Mouse (Mus musculus): Measurements from ENCODE around the gene Cdh15.

The Cdh15 gene

DNA sequence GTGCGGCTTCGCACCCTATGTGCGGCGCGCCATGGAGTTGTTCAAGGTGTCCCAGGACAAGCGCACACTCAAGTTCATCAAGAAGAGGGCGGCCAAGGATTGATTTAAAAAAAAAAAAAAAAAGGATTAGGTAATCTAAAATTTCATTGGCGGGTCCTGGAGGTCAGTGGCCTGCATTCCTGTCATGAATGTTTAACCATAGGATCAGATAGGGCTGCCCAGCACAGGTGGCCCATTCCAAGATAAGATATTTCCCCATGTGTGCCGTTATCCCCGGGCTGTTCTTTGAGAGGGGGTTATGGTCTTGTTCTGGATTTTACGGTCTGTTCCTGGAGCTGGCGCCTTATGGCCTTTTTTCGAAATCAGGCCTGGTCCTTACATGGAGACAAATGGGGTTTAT is 11.1 kb upstream of the Cdh15 start:
- no peak for DNase-seq (ENCODE audit: low spot score in 2 of 2)

GRCm38 (mm10) chr8:122844161-122844560 is 3.6 kb upstream of the Cdh15 start:
- DNase-seq (ENCODE audit: low spot score in 2 of 2): no peak

- DNase-seq (ENCODE audit: low spot score in 2 of 2): no peak
Observed at GRCm38 (mm10) chr8:122845662-122846061, 2.1 kb upstream of the Cdh15 start.

- DNase-seq (ENCODE audit: low spot score in 2 of 2): no peak
Observed at GRCm38 (mm10) chr8:122849152-122849910, 1.6 kb downstream of the Cdh15 start.

DNA sequence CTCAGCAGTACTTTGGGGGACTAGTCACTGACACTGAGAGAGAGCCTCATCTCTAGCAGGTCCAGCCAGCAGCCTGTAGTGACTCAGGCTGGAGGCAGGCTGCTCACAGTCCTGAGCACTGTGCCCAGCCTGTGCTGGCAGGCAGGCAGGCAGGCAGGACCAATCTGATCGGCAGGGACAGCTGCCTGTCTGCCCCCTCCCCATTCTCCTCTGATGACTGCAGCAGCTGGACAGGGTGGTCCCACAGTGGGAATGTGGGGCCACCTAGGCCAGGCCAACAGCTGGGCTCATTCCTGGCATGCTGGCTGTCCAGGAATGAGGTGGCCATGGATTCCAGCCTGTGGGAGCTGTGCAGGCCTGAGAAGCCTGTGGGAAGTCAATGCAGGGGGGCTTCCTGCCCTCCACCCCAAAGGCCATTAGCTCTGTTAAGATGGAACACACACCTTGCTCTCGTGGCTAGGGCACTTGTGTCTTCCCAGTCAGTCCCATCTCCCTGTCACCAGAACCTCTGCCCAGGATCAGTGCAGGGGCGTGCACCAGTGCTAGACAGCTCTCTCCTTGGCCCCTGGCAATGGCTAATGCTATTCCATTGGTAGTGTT is 3.0 kb downstream of the Cdh15 start:
- DNase-seq (ENCODE audit: low spot score in 2 of 2): no peak

DNA sequence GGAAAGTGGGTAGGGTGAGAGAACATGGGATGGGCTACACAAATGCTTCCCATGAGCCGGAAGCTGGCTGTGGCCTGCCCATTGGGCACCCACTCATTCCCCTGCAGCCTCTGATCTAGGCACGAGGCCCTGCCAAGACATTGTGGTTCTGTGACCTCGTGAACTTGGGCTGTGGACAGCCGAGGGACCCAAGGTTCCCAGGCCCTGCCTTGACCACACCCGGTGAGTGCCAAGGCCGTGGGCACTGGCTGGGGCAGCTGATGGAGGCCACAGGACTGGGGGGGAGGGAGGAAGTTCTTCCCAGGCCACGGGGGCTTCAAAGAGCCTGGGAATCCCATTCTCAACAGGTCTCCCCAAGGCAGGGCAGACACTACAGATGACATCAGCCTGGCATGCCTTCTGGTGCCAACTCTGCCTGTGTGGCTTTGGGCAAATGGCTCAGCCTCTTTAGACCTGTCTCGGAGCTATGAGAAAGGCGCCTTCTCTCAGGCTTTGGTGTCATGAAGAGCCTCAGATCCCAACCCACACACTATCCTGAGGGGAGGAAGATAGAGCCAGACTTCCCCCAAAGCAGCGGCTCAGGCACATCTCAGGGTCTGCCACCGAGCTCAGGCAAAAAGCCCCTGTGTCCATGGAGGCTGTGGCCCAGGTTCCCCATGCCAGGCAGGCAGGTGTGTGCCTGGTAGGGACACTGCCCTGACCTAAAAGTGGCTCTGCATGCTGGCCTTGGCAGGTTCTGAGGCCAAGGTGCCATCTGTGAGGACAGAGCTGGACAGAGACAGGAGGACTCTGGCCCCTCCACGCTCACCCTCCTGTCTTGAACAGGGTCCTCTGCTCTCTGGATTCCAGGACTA is 4.2 kb downstream of the Cdh15 start:
- DNase-seq (ENCODE audit: low spot score in 2 of 2): no peak

- DNase-seq (ENCODE audit: low spot score in 2 of 2): no peak
Observed at GRCm38 (mm10) chr8:122852546-122852905, 4.8 kb downstream of the Cdh15 start.

GRCm38 (mm10) chr8:122853340-122853771 is 5.6 kb downstream of the Cdh15 start:
- no peak for DNase-seq (ENCODE audit: low spot score in 2 of 2)

DNA sequence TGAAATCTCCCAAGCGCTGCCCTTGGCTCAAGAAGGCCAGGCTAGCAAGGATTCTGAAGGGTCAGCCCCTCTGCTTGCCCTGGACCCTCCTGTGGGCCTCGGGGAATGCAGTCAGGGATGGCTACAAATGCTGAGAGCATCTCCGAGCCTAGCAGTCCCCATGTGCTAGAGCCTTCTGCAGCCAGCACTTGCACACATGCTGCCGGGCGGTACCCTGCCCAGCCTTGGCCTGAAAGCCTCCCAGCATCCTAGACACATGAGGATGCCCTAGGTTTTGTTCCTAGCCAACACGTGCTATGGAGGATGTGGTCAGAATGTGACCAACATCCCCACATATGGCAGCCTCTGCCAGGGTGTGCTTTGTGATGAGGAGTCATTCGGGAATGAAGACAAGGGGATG is 6.6 kb downstream of the Cdh15 start:
- no peak for DNase-seq (ENCODE audit: low spot score in 2 of 2)

DNA sequence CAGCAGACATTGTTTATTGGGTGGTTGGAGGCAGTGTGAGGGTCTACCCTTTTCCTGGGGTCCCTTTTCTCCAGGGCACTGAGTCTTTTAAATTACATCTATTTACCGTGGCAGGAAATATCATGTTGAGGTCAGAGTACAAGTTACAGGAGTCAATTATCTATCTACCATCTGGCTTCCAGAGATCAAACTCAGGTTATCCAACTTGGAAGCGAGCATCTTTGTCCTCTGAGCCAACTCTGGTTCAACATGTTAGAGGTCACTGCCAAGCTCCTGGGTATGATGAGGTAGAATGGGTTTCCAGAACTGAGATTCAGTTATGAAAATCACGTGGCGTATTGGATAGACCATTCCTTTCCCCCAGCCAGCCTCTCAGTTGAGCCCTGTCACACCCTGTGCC is 7.4 kb downstream of the Cdh15 start:
- no peak for DNase-seq (ENCODE audit: low spot score in 2 of 2)

DNA sequence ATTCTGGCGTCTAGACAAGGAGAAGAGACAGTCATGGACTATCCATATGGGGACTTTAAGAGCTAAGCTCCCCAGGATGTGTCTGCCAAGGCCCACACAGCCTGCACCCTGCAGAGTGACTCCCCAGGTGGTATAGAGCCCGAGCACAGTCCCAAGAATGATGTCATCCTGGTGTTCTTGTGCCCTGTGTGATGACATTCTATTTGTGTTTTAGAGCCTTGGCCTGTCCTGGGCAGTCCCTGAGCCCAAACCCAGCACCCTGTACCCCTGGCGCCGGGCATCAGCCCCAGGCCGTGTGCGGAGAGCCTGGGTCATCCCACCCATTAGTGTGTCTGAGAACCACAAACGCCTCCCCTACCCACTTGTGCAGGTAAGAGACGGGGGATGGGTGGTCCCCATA is 8.5 kb downstream of the Cdh15 start:
- DNase-seq (ENCODE audit: low spot score in 2 of 2): no peak

DNA sequence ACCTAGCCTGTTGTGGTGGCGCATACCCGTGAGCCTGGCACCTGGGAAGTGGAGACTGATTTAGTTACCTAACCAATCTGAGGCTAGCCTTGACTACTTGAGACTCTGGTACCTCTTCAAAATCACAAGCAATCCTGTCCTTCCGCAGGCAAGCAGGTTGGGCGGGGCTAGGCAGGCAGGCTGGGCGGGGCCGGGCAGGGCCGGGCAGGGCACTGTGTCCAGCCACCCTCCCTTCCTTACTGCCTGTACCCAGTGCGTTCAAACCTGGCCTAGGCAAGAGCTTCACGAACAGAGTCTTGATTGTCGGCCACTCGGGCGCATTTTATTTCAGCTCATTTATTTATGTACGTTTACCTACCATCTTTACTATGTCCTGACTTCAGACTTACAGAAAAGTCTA is 12.1 kb downstream of the Cdh15 start:
- DNase-seq (ENCODE audit: low spot score in 2 of 2): no peak

DNA sequence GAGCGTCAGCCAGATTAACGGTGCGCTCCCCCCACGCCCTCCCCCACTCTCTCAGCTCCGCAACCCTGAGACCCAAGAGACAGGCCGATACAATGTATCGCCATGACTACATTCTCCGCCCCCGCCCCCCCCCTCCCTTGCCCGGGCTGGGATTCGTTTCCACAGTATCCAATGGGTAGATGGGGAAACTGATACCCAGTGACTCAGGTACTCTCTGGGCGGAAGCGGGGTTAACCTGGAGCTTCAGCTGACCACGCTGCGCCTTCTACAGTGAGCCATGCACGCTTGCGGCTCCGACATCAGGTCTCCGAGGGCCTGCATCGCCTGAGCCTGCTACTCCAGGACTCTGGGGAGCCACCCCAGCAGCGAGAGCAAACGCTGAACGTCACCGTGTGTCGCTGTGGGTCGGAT is 17.0 kb downstream of the Cdh15 start:
- no peak for DNase-seq (ENCODE audit: low spot score in 2 of 2)

- DNase-seq (ENCODE audit: low spot score in 2 of 2): no peak
Observed at GRCm38 (mm10) chr8:122865441-122865840, 17.7 kb downstream of the Cdh15 start.

DNA sequence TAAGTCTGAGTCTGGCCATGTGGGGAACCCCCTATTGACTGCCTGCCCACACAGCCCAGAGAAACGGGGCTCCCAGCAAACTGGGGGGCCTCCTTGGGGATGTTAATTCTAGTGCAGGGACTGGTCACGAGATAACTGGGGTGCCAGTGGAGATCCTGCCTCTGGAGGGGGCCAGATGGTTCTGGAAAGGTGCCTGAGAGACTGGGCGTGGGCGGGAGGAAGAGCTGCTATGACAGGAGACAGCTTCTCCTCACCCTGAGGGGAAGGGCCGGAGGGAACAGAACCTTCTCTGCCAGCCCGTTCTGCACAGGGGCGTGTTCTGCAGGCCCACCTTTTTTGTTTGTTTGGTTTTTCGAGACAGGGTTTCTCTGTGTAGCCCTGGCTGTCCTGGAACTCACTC is 18.5 kb downstream of the Cdh15 start:
- no peak for DNase-seq (ENCODE audit: low spot score in 2 of 2)

- no peak for DNase-seq (ENCODE audit: low spot score in 2 of 2)
Observed at GRCm38 (mm10) chr8:122867982-122868381, 20.2 kb downstream of the Cdh15 start.

- no peak for DNase-seq (ENCODE audit: low spot score in 2 of 2)
Observed at GRCm38 (mm10) chr8:122870377-122870863, 22.7 kb downstream of the Cdh15 start.

GRCm38 (mm10) chr8:122871663-122872062 is 23.9 kb downstream of the Cdh15 start:
- no peak for DNase-seq (ENCODE audit: low spot score in 2 of 2)

- no peak for DNase-seq (ENCODE audit: low spot score in 2 of 2)
Observed at GRCm38 (mm10) chr8:122873171-122873570, 25.4 kb downstream of the Cdh15 start.

DNA sequence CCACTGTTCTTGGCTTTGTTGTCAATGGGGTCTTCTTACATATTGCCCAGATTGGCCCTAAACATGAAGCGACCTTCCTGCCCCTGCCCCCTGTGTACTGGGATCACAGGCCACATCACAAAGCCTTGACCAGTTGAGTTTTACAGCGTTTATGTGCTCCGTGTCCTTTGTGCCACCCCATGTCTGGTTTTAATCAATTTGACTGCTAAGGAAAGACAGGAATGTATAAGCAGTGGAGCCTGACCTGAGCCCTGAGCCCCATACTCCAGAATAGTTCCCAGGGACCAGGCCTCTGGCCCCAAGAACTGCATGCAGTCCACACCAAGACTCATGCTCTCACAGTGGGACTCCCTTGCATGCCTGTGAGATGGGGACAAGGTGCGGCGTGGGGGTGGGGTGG is 27.4 kb downstream of the Cdh15 start:
- no peak for DNase-seq (ENCODE audit: low spot score in 2 of 2)

DNA sequence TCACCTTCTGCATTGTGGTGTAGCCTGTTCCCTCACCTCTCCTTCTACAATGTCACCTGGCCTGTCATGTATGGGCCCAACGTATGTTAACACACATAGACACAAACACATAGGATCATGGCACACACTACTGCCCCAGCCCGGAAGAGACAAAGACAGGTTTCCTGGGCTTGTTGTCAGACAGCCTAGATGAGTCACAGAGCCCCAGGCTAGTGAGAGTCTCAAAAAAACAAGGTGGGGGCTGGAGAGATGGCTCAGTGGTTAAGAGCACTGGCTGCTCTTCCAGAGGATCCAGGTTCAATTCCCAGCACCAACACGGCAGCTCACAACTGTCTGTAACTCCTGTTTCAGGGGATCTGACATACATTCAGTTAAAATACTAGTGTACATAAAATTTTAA is 30.5 kb downstream of the Cdh15 start:
- no peak for DNase-seq (ENCODE audit: low spot score in 2 of 2)

DNA sequence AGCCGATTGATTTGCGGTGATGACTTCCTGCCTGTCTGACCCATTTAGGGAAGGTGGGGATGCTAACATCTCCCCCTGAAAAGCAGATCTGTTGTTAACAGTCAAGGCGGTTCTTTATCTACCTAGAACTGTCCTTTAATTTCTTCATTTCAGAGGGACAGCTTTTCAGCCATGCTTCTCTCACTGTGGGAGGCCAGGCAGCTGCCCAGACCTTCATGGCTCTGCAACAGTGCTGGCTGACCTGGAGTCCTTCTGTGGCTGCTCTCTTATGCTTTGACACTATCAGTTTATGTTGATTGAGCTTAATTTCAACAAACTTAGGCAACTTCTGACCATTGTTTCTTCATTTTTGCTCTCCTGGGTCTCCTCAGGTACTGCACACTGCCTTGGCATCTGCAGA is 32.5 kb downstream of the Cdh15 start:
- DNase-seq (ENCODE audit: low spot score in 2 of 2): no peak

- DNase-seq (ENCODE audit: low spot score in 2 of 2): no peak
Observed at GRCm38 (mm10) chr8:122883671-122884070, 35.9 kb downstream of the Cdh15 start.

Measured in frontal cortex, postnatal 25 days (tissue).